Mouse (Mus musculus): ENCODE data around the gene Patj.

Patj gene

GRCm38 (mm10) chr4:98500875-98501274, 105.3 kb downstream of the Patj start:
- in situ Hi-C loops (cut with MboI; ENCODE audit: unreplicated experiment in 2 of 2) = no loop called here

- in situ Hi-C loops (cut with MboI; ENCODE audit: unreplicated experiment in 2 of 2) = no loop called here
Measured at GRCm38 (mm10) chr4:98504743-98505142, 109.2 kb downstream of the Patj start.

GRCm38 (mm10) chr4:98508471-98509271, 113.1 kb downstream of the Patj start:
- in situ Hi-C loops (cut with MboI; ENCODE audit: unreplicated experiment in 2 of 2) = no loop called here

- in situ Hi-C loops (cut with MboI; ENCODE audit: unreplicated experiment in 2 of 2) = no loop called here
Measured at GRCm38 (mm10) chr4:98509939-98510338, 114.4 kb downstream of the Patj start.

GRCm38 (mm10) chr4:98511296-98511695, 115.7 kb downstream of the Patj start:
- in situ Hi-C loops (cut with MboI; ENCODE audit: unreplicated experiment in 2 of 2) = no loop called here

- in situ Hi-C loops (cut with MboI; ENCODE audit: unreplicated experiment in 2 of 2) = no loop called here
Measured at GRCm38 (mm10) chr4:98511964-98512743, 116.6 kb downstream of the Patj start.

- in situ Hi-C loops (cut with MboI; ENCODE audit: unreplicated experiment in 2 of 2) = no loop called here
Measured at GRCm38 (mm10) chr4:98520492-98520891, 124.9 kb downstream of the Patj start.

GRCm38 (mm10) chr4:98524525-98524924, 128.9 kb downstream of the Patj start:
- in situ Hi-C loops (cut with MboI; ENCODE audit: unreplicated experiment in 2 of 2) = no loop called here

GRCm38 (mm10) chr4:98535446-98535845, 139.9 kb downstream of the Patj start:
- in situ Hi-C loops (cut with MboI; ENCODE audit: unreplicated experiment in 2 of 2) = no loop called here

GRCm38 (mm10) chr4:98541591-98541990, 146.0 kb downstream of the Patj start:
- in situ Hi-C loops (cut with MboI; ENCODE audit: unreplicated experiment in 2 of 2) = no loop called here

- in situ Hi-C loops (cut with MboI; ENCODE audit: unreplicated experiment in 2 of 2) = no loop called here
Measured at GRCm38 (mm10) chr4:98543001-98543400, 147.4 kb downstream of the Patj start.

GRCm38 (mm10) chr4:98545376-98545775, 149.8 kb downstream of the Patj start:
- in situ Hi-C loops (cut with MboI; ENCODE audit: unreplicated experiment in 2 of 2) = no loop called here

GRCm38 (mm10) chr4:98546456-98547176, 151.0 kb downstream of the Patj start:
- in situ Hi-C loops (cut with MboI; ENCODE audit: unreplicated experiment in 2 of 2) = no loop called here

GRCm38 (mm10) chr4:98549491-98549890, 153.9 kb downstream of the Patj start:
- in situ Hi-C loops (cut with MboI; ENCODE audit: unreplicated experiment in 2 of 2) = no loop called here

GRCm38 (mm10) chr4:98550116-98550515, 154.5 kb downstream of the Patj start:
- in situ Hi-C loops (cut with MboI; ENCODE audit: unreplicated experiment in 2 of 2) = no loop called here

- in situ Hi-C loops (cut with MboI; ENCODE audit: unreplicated experiment in 2 of 2) = no loop called here
Measured at GRCm38 (mm10) chr4:98555666-98556065, 160.1 kb downstream of the Patj start.

- in situ Hi-C loops (cut with MboI; ENCODE audit: unreplicated experiment in 2 of 2) = no loop called here
Measured at GRCm38 (mm10) chr4:98556449-98556848, 160.9 kb downstream of the Patj start.

GRCm38 (mm10) chr4:98557192-98557591, 161.6 kb downstream of the Patj start:
- in situ Hi-C loops (cut with MboI; ENCODE audit: unreplicated experiment in 2 of 2) = no loop called here

GRCm38 (mm10) chr4:98560196-98560830, 164.7 kb downstream of the Patj start:
- in situ Hi-C loops (cut with MboI; ENCODE audit: unreplicated experiment in 2 of 2) = no loop called here

GRCm38 (mm10) chr4:98563082-98563481, 167.5 kb downstream of the Patj start:
- in situ Hi-C loops (cut with MboI; ENCODE audit: unreplicated experiment in 2 of 2) = no loop called here
